Mouse (Mus musculus) hindbrain, embryonic 12.5 days (tissue): ENCODE results near the gene Mrps6. TPM values are rescaled to one million over a fixed set of nuclear protein-coding genes. Genes with fewer than 3 reads are reported as not detected.

Experiments used
- ATAC-seq: fragments of 200-750 bp; cut with Nextera tagmentation; 2 replicates; pipeline ENCODE4 v1.8.0; 2017; ENCODE audit warnings: moderate TSS enrichment; ENCODE audit not compliant: low FRiP score
- H3K27ac ChIP-seq: fragments of 300-500 bp; sonication (generic); 2 replicates; pipeline ENCODE4 v1.5.1; 2016; ENCODE audit warnings: mild to moderate bottlenecking
- H3K27me3 ChIP-seq: fragments of 300-500 bp; sonication (generic); 2 replicates; pipeline ENCODE4 v1.6.1; 2016; ENCODE audit warnings: mild to moderate bottlenecking
- H3K36me3 ChIP-seq: fragments of 300-500 bp; sonication (generic); 2 replicates; pipeline ENCODE4 v1.6.1; 2016; ENCODE audit warnings: mild to moderate bottlenecking
- H3K4me1 ChIP-seq: fragments of 300-500 bp; sonication (generic); 2 replicates; pipeline ENCODE4 v1.6.1; 2016
- H3K4me2 ChIP-seq: fragments of 300-500 bp; sonication (generic); replicated peaks from 2 replicates; pipeline ENCODE4 v1.6.1; 2016; ENCODE audit warnings: mild to moderate bottlenecking
- H3K4me3 ChIP-seq: fragments of 300-500 bp; sonication (generic); 2 replicates; pipeline ENCODE4 v1.5.1; 2016; ENCODE audit warnings: mild to moderate bottlenecking
- H3K9ac ChIP-seq: fragments of 300-500 bp; sonication (generic); 2 replicates; pipeline ENCODE4 v1.6.1; 2016; ENCODE audit warnings: mild to moderate bottlenecking, moderate library complexity
- H3K9me3 ChIP-seq: fragments of 300-500 bp; sonication (generic); replicated peaks from 2 replicates; pipeline ENCODE4 v1.6.1; 2016; ENCODE audit warnings: mild to moderate bottlenecking
- WGBS: fragments of 180-500 bp; shearing (Covaris S2); methylation state at CpG from one replicate; pipeline ENCODE4 v1.1.7; 2016; 5-methylcytosine and 5-hydroxymethylcytosine counted together
- polyA plus RNA-seq: library from polyadenylated mRNA; unstranded; fragments of >200 nt; fragmentation: Nextera tagmentation; extraction: Ambion mirVana; gene quantifications from 2 replicates; pipeline ENCODE4 v1.2.1, GENCODE M21; 2016

Mrps6 gene
- polyA plus RNA-seq, 1 experiment from 2014 or later, result 139 TPM

DNA sequence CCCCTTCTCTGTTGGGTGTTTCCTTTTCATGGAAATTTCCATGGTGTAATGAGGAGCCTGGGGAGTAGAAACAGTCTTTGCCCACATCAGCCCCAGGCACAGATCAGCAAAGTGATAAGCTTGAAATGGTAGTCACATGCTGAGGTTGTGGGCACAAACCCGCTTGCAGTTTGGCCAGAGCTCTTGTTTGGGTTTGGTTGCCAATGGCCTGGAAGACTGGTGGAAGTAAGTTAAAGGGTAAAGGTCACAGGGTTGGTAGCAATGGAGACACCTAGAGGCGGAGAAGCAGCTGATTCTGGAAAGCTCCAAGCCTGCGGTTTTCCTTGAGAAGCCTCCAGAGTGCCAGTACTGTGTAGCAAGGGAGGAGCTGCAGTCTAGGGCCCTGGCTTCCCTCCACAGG, 47.6 kb downstream of the Mrps6 start:
- WGBS, result 82% methylated on average over 3 of the region's 3 CpGs
- no peak for ATAC-seq
- H3K4me1 ChIP-seq, result peaks cover 12% of the 10 kb centered on the region
- H3K9me3 ChIP-seq, result no peaks in the 10 kb centered on the region
- H3K4me3 ChIP-seq, result no peak overlapping the region
- no peak overlapping the region for H3K27ac ChIP-seq
- H3K4me2 ChIP-seq, result no peak overlapping the region
- no peaks in the 10 kb centered on the region for H3K36me3 ChIP-seq
- no peak overlapping the region for H3K9ac ChIP-seq
- no peaks in the 10 kb centered on the region for H3K27me3 ChIP-seq

DNA sequence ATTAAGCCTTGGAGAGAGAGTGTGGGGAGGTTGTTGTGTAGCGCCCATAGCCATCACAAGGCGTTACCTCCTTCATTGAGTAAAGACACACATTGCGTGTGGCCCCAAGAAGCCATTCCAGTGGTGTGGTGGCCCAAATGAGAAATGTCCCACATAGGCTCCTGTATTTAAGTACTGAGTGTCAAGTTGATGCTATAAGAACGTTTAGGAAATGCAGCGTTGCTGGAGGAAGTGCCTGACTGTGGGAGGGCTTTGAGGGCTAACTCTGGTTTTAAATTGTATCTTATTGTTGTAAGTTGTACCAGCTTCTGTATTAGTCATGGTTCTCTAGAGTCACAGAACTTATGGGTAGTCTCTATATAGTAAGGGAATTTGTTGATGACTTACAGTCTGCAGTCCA, 49.3 kb downstream of the Mrps6 start:
- Histone ChIP-seq H3K36me3 (peaks cover 6% of the 10 kb centered on the region), H3K27me3 (no peaks in the 10 kb centered on the region), H3K27ac (no peak overlapping the region), H3K9ac (no peak overlapping the region), H3K4me1 (peaks cover 10% of the 10 kb centered on the region), H3K9me3 (no peaks in the 10 kb centered on the region), H3K4me2 (no peak overlapping the region), H3K4me3 (no peak overlapping the region)
- 88% methylated on average over 5 of the region's 5 CpGs for WGBS
- ATAC-seq, result no peak

- Histone ChIP-seq H3K27me3 (no peaks in the 10 kb centered on the region), H3K4me3 (no peak overlapping the region), H3K9ac (no peak overlapping the region), H3K4me1 (peaks cover 38% of the 10 kb centered on the region), H3K9me3 (no peaks in the 10 kb centered on the region), H3K36me3 (peaks cover 13% of the 10 kb centered on the region), H3K27ac (peak overlapping the region; percentile 64), H3K4me2 (no peak overlapping the region)
- ATAC-seq, result no peak
- 74% methylated on average over 5 of the region's 5 CpGs for WGBS
Measured at GRCm38 (mm10) chr16:92114706-92115241, 56.7 kb downstream of the Mrps6 start.

- peak overlapping the region; percentile 35 for H3K4me2 ChIP-seq
- H3K4me1 ChIP-seq, result peaks cover 34% of the 10 kb centered on the region
- peak overlapping the region; percentile 2; the same call in 1 of the 2 replicates for H3K9ac ChIP-seq
- H3K27ac ChIP-seq, result peak overlapping the region; percentile 64
- ATAC-seq, result peak; percentile 67
- H3K9me3 ChIP-seq, result no peaks in the 10 kb centered on the region
- WGBS, result 23% methylated on average over 20 of the region's 20 CpGs
- no peaks in the 10 kb centered on the region for H3K27me3 ChIP-seq
- H3K36me3 ChIP-seq, result peaks cover 13% of the 10 kb centered on the region
- 0 out of 2 replicates have a peak overlapping the region, but pooled peaks have one; percentile 1 for H3K4me3 ChIP-seq
Measured at GRCm38 (mm10) chr16:92115611-92116421, 57.7 kb downstream of the Mrps6 start.

DNA sequence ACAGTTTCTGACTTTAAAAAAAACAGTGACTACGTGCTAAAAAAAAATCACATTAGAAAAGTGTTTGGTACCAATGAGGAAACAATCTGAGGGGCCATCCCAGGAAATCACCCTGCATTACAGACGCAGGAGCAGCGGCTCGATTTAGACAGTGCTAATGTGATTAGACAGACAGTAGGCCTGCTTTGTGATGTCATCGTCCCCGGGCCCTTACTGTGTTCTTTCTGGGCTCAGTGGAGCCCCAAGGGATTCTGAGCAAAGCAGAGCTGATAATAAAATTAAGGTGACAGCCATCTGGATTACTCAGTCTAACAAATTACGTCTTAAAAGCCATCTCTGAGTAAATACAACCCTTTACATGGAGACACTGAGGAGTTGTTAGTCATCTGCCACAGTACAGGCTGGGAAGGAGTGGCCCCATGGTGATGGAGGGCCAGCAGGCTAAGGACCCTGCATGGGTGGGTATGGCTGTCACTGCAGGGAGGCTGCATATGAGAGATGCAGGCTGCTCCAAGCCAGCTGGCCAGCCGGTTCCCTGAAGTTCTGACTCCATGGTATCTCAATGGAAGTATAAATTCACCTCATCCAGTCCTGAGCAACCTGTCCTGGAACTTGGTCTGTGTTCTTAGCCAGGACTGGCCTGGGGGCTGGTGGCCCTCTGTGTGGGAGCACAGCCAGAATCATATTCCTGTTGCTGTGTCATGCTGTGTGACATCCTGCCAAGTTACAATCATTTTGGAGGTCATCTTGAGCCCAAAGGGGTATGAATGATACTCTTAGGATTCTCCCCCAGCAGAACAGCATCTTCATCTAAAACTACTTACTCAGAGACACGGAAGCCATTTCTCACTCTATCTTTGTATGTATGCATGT, 59.5 kb downstream of the Mrps6 start:
- Histone ChIP-seq H3K4me2 (no peak overlapping the region), H3K27me3 (no peaks in the 10 kb centered on the region), H3K9ac (no peak overlapping the region), H3K27ac (no peak overlapping the region), H3K4me1 (peaks cover 34% of the 10 kb centered on the region), H3K9me3 (no peaks in the 10 kb centered on the region), H3K36me3 (peaks cover 5% of the 10 kb centered on the region), H3K4me3 (no peak overlapping the region)
- 72% methylated on average over 9 of the region's 9 CpGs for WGBS
- no peak for ATAC-seq

- H3K36me3 ChIP-seq, result no peaks in the 10 kb centered on the region
- peaks cover 34% of the 10 kb centered on the region for H3K4me1 ChIP-seq
- WGBS, result 61% methylated on average over 13 of the region's 13 CpGs
- H3K4me2 ChIP-seq, result no peak overlapping the region
- H3K9me3 ChIP-seq, result peaks cover 3% of the 10 kb centered on the region; the same call in 1 of the 2 replicates
- H3K27me3 ChIP-seq, result no peaks in the 10 kb centered on the region
- H3K9ac ChIP-seq, result no peak overlapping the region
- ATAC-seq, result no peak
- H3K27ac ChIP-seq, result no peak overlapping the region
- H3K4me3 ChIP-seq, result no peak overlapping the region
Measured at GRCm38 (mm10) chr16:92119013-92119515, 61.0 kb downstream of the Mrps6 start.

- H3K4me3 ChIP-seq, result no peak overlapping the region
- H3K27ac ChIP-seq, result peak overlapping the region; percentile 35; the same call in 1 of the 2 replicates
- 76% methylated on average over 17 of the region's 17 CpGs for WGBS
- ATAC-seq, result no peak
- H3K9me3 ChIP-seq, result peaks cover 10% of the 10 kb centered on the region; the same call in 1 of the 2 replicates
- H3K4me1 ChIP-seq, result peaks cover 18% of the 10 kb centered on the region
- no peak overlapping the region for H3K4me2 ChIP-seq
- no peaks in the 10 kb centered on the region for H3K27me3 ChIP-seq
- no peaks in the 10 kb centered on the region for H3K36me3 ChIP-seq
- H3K9ac ChIP-seq, result no peak overlapping the region
Measured at GRCm38 (mm10) chr16:92120899-92121531, 62.9 kb downstream of the Mrps6 start.

GRCm38 (mm10) chr16:92127226-92127625, 69.2 kb downstream of the Mrps6 start:
- no peak for ATAC-seq
- H3K27me3 ChIP-seq, result no peaks in the 10 kb centered on the region
- no peak overlapping the region for H3K4me3 ChIP-seq
- no peak overlapping the region for H3K9ac ChIP-seq
- no peaks in the 10 kb centered on the region for H3K36me3 ChIP-seq
- 48% methylated on average over 4 of the region's 4 CpGs for whole genome bisulfite sequencing
- H3K4me1 ChIP-seq, result no peaks in the 10 kb centered on the region
- H3K4me2 ChIP-seq, result no peak overlapping the region
- peaks cover 10% of the 10 kb centered on the region; the same call in 1 of the 2 replicates for H3K9me3 ChIP-seq
- H3K27ac ChIP-seq, result no peak overlapping the region

GRCm38 (mm10) chr16:92127666-92128065, 69.6 kb downstream of the Mrps6 start:
- no peaks in the 10 kb centered on the region for H3K36me3 ChIP-seq
- 87% methylated on average over 5 of the region's 5 CpGs for whole genome bisulfite sequencing
- no peak for ATAC-seq
- H3K9ac ChIP-seq, result no peak overlapping the region
- H3K27me3 ChIP-seq, result no peaks in the 10 kb centered on the region
- H3K4me2 ChIP-seq, result no peak overlapping the region
- H3K9me3 ChIP-seq, result peaks cover 10% of the 10 kb centered on the region; the same call in 1 of the 2 replicates
- H3K4me1 ChIP-seq, result no peaks in the 10 kb centered on the region
- H3K4me3 ChIP-seq, result no peak overlapping the region
- H3K27ac ChIP-seq, result no peak overlapping the region

DNA sequence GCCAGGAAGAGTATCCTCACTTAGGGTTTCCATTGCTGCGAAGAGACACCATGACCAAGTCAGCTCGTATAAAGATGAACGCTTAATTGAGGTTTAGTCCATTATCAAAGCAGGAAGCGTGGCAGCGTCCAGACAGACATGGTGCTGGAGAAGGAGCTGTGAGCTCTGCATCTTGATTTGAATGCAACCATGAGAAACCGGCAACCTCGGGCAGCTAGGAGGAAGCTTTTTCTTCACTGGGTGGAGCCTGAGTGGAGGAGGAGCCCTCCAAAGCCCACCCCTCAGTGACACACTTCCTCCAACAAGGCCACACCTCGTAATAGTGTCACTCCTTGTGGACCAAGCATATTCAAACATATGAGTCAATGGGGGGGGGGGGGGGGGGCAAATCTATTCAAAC, 71.8 kb downstream of the Mrps6 start:
- H3K4me3 ChIP-seq, result no peak overlapping the region
- ATAC-seq, result no peak
- H3K36me3 ChIP-seq, result no peaks in the 10 kb centered on the region
- WGBS, result 96% methylated on average over 8 of the region's 8 CpGs
- no peaks in the 10 kb centered on the region for H3K27me3 ChIP-seq
- H3K27ac ChIP-seq, result no peak overlapping the region
- no peak overlapping the region for H3K9ac ChIP-seq
- H3K4me1 ChIP-seq, result no peaks in the 10 kb centered on the region
- H3K9me3 ChIP-seq, result no peaks in the 10 kb centered on the region
- H3K4me2 ChIP-seq, result no peak overlapping the region

- H3K27me3 ChIP-seq, result no peaks in the 10 kb centered on the region
- H3K4me1 ChIP-seq, result 0 out of 2 replicates have a peak, but pooled peaks cover 4% of the 10 kb centered on the region
- no peaks in the 10 kb centered on the region for H3K36me3 ChIP-seq
- no peak overlapping the region for H3K4me2 ChIP-seq
- no peaks in the 10 kb centered on the region for H3K9me3 ChIP-seq
- no peak for ATAC-seq
- H3K9ac ChIP-seq, result no peak overlapping the region
- H3K27ac ChIP-seq, result no peak overlapping the region
- H3K4me3 ChIP-seq, result no peak overlapping the region
- 88% methylated on average over 4 of the region's 4 CpGs for WGBS
Measured at GRCm38 (mm10) chr16:92132511-92132910, 74.4 kb downstream of the Mrps6 start.
